Mouse (Mus musculus) intestine, embryonic 14.5 days (tissue): ENCODE measurements around the gene Serbp1. TPM values are rescaled to one million over a fixed set of nuclear protein-coding genes. Genes with fewer than 3 reads are reported as not detected.

Experiments
- ATAC-seq: fragments of 200-750 bp; cut with Nextera tagmentation; replicated peaks from 2 replicates; pipeline ENCODE4 v1.8.0; 2017; ENCODE audit warnings: low read depth, moderate number of reproducible peaks, moderate TSS enrichment, moderate library complexity; ENCODE audit not compliant: low FRiP score, low TSS enrichment
- DNase-seq: peaks from one replicate; pipeline ENCODE4 v3.0.0-alpha.2; 2018; ENCODE audit warnings: low spot score
- H3K27ac ChIP-seq: fragments of 300-500 bp; sonication (generic); 2 replicates; pipeline ENCODE4 v1.5.1; 2014; ENCODE audit warnings: low read depth, mild to moderate bottlenecking, control low read depth
- H3K27me3 ChIP-seq: fragments of 300-500 bp; sonication (generic); replicated peaks from 2 replicates; pipeline ENCODE4 v1.6.1; 2014; ENCODE audit warnings: low read length, control low read depth; ENCODE audit not compliant: control insufficient read depth, insufficient read depth
- H3K36me3 ChIP-seq: fragments of 300-500 bp; sonication (generic); 2 replicates; pipeline ENCODE4 v1.6.1; 2014; ENCODE audit warnings: low read length, control low read depth; ENCODE audit not compliant: control insufficient read depth, insufficient read depth
- H3K4me1 ChIP-seq: fragments of 300-500 bp; sonication (generic); replicated peaks from 2 replicates; pipeline ENCODE4 v1.6.1; 2014; ENCODE audit warnings: low read length, control low read depth, mixed read lengths; ENCODE audit not compliant: control insufficient read depth, insufficient read depth
- H3K4me2 ChIP-seq: fragments of 300-500 bp; sonication (generic); 2 replicates; pipeline ENCODE4 v1.6.1; 2014; ENCODE audit warnings: low read length
- H3K4me3 ChIP-seq: fragments of 300-500 bp; sonication (generic); 2 replicates; pipeline ENCODE4 v1.5.1; 2014; ENCODE audit warnings: low read depth, low read length, control low read depth, mixed read lengths
- H3K9ac ChIP-seq: fragments of 300-500 bp; sonication (generic); 2 replicates; pipeline ENCODE4 v1.6.1; 2014; ENCODE audit warnings: mild to moderate bottlenecking, low read length
- H3K9me3 ChIP-seq: fragments of 300-500 bp; sonication (generic); 2 replicates; pipeline ENCODE4 v1.6.1; 2016; ENCODE audit warnings: low read length, control low read depth; ENCODE audit not compliant: control insufficient read depth
- WGBS: fragments of 180-500 bp; shearing (Covaris S2); extraction: QIAGEN DNeasy Blood & Tissue Kit; methylation state at CpG from one replicate; pipeline ENCODE4 v1.1.7; 2014; 5-methylcytosine and 5-hydroxymethylcytosine counted together
- polyA plus RNA-seq: library from polyadenylated mRNA; unstranded; fragments of >200 nt; fragmentation: Nextera tagmentation; extraction: Ambion mirVana; gene quantifications from 2 replicates; pipeline ENCODE4 v1.2.1, GENCODE M21; 2014

The Serbp1 gene
- polyA plus RNA-seq, 1 experiment from 2014 or later: 459 TPM

GRCm38 (mm10) chr6:67243765-67244420, 5.9 kb downstream of the Serbp1 start:
- no peaks in the 10 kb centered on the region for H3K4me1 ChIP-seq
- no peak overlapping the region for H3K4me2 ChIP-seq
- no peak overlapping the region for H3K4me3 ChIP-seq
- DNase-seq (no peak), ATAC-seq (no peak)
- H3K9ac ChIP-seq: no peak overlapping the region
- 91% methylated on average over 7 of the region's 7 CpGs for WGBS
- H3K27ac ChIP-seq: no peak overlapping the region
- no peaks in the 10 kb centered on the region for H3K36me3 ChIP-seq
- no peaks in the 10 kb centered on the region for H3K27me3 ChIP-seq
- no peaks in the 10 kb centered on the region for H3K9me3 ChIP-seq

GRCm38 (mm10) chr6:67244451-67244850, 6.5 kb downstream of the Serbp1 start:
- no peaks in the 10 kb centered on the region for H3K27me3 ChIP-seq
- no peaks in the 10 kb centered on the region for H3K4me1 ChIP-seq
- H3K9me3 ChIP-seq: no peaks in the 10 kb centered on the region
- no peak overlapping the region for H3K4me2 ChIP-seq
- H3K36me3 ChIP-seq: no peaks in the 10 kb centered on the region
- ATAC-seq (no peak), DNase-seq (no peak)
- H3K9ac ChIP-seq: no peak overlapping the region
- 83% methylated on average over 5 of the region's 5 CpGs for WGBS
- H3K4me3 ChIP-seq: no peak overlapping the region
- H3K27ac ChIP-seq: no peak overlapping the region

GRCm38 (mm10) chr6:67251095-67251494, 13.1 kb downstream of the Serbp1 start:
- Histone ChIP-seq H3K27ac (no peak overlapping the region), H3K4me1 (no peaks in the 10 kb centered on the region), H3K4me3 (no peak overlapping the region), H3K36me3 (no peaks in the 10 kb centered on the region), H3K27me3 (no peaks in the 10 kb centered on the region), H3K4me2 (no peak overlapping the region), H3K9me3 (no peaks in the 10 kb centered on the region), H3K9ac (no peak overlapping the region)
- 88% methylated on average over 4 of the region's 4 CpGs for whole genome bisulfite sequencing
- DNase-seq: no peak
- no peak for ATAC-seq

- no peak overlapping the region for H3K9ac ChIP-seq
- WGBS: 86% methylated on average over 7 of the region's 7 CpGs
- H3K4me1 ChIP-seq: peaks cover 4% of the 10 kb centered on the region; the same call in 1 of the 2 replicates
Measured at GRCm38 (mm10) chr6:67264935-67265334, 27.0 kb downstream of the Serbp1 start.

GRCm38 (mm10) chr6:67266159-67266657, 28.2 kb downstream of the Serbp1 start:
- Histone ChIP-seq H3K4me3 (peak overlapping the region; percentile 85), H3K36me3 (no peaks in the 10 kb centered on the region; the same call in 1 of the 2 replicates), H3K27ac (peak overlapping the region; percentile 83), H3K4me1 (peaks cover 4% of the 10 kb centered on the region; the same call in 1 of the 2 replicates), H3K9me3 (no peaks in the 10 kb centered on the region), H3K4me2 (peak overlapping the region; percentile 71), H3K27me3 (no peaks in the 10 kb centered on the region), H3K9ac (peak overlapping the region; percentile 58)
- DNase-seq (no peak), ATAC-seq (peak; percentile 83)
- under 1% methylated on average over 23 of the region's 23 CpGs for WGBS

More at GRCm38 (mm10) chr6:67264935-67265334, 27.0 kb downstream of the Serbp1 start:
- H3K27ac ChIP-seq: no peak overlapping the region
- H3K36me3 ChIP-seq: no peaks in the 10 kb centered on the region
- DNase-seq (no peak), ATAC-seq (no peak)
- H3K4me2 ChIP-seq: no peak overlapping the region
- H3K27me3 ChIP-seq: no peaks in the 10 kb centered on the region
- H3K9me3 ChIP-seq: no peaks in the 10 kb centered on the region
- H3K4me3 ChIP-seq: no peak overlapping the region

- peak; percentile 100 for ATAC-seq
- Histone ChIP-seq H3K9ac (peak overlapping the region; percentile 100), H3K27me3 (no peaks in the 10 kb centered on the region), H3K27ac (peak overlapping the region; percentile 85), H3K9me3 (no peaks in the 10 kb centered on the region), H3K36me3 (peaks cover 6% of the 10 kb centered on the region), H3K4me2 (peak overlapping the region; percentile 71), H3K4me1 (peaks cover 4% of the 10 kb centered on the region; the same call in 1 of the 2 replicates), H3K4me3 (peak overlapping the region; percentile 85)
- peak; percentile 92 for DNase-seq
- WGBS: under 1% methylated on average over 66 of the region's 68 CpGs
Measured at GRCm38 (mm10) chr6:67266664-67267407, 28.9 kb downstream of the Serbp1 start.

- Histone ChIP-seq H3K9ac (peak overlapping the region; percentile 100), H3K27me3 (no peaks in the 10 kb centered on the region)
- peak; percentile 9 for ATAC-seq
Measured at GRCm38 (mm10) chr6:67267408-67268244, 29.6 kb downstream of the Serbp1 start.

GRCm38 (mm10) chr6:67268245-67268612, 30.3 kb downstream of the Serbp1 start:
- peak overlapping the region; percentile 85; the same call in 1 of the 2 replicates for H3K27ac ChIP-seq
- no peak for DNase-seq
- 0% methylated on average over 2 of the region's 2 CpGs for WGBS

More at GRCm38 (mm10) chr6:67267408-67268244, 29.6 kb downstream of the Serbp1 start:
- Histone ChIP-seq H3K4me1 (peaks cover 4% of the 10 kb centered on the region; the same call in 1 of the 2 replicates), H3K4me3 (peak overlapping the region; percentile 85), H3K4me2 (peak overlapping the region; percentile 92), H3K9me3 (no peaks in the 10 kb centered on the region), H3K36me3 (peaks cover 14% of the 10 kb centered on the region), H3K27ac (peak overlapping the region; percentile 85)
- DNase-seq: peak; percentile 79
- WGBS: under 1% methylated on average over 39 of the region's 65 CpGs

More at GRCm38 (mm10) chr6:67268245-67268612, 30.3 kb downstream of the Serbp1 start:
- no peak for ATAC-seq
- peaks cover 4% of the 10 kb centered on the region; the same call in 1 of the 2 replicates for H3K4me1 ChIP-seq
- H3K4me3 ChIP-seq: peak overlapping the region; percentile 85
- no peaks in the 10 kb centered on the region for H3K9me3 ChIP-seq
- H3K27me3 ChIP-seq: no peaks in the 10 kb centered on the region
- H3K9ac ChIP-seq: peak overlapping the region; percentile 100
- peaks cover 19% of the 10 kb centered on the region for H3K36me3 ChIP-seq
- peak overlapping the region; percentile 92 for H3K4me2 ChIP-seq
